Mouse (Mus musculus) colon, adult 2 months (tissue): ENCODE measurements around the gene Olfr64. TPM values are rescaled to one million over a fixed set of nuclear protein-coding genes. Genes with fewer than 3 reads are reported as not detected.

Experiments
- polyA plus RNA-seq: library from polyadenylated mRNA; depleted of rRNA; stranded (reverse); fragments of >200 nt; gene quantifications from 2 replicates; pipeline ENCODE4 v1.2.3, GENCODE M21; 2012; rRNA removed

Gene Olfr64
- not detected in 2 replicates for polyA plus RNA-seq

GRCm38 (mm10) chr7:103894385-103894784 is at the start of gene Olfr64:
TSS of gene Olfr64 (minus strand) at chr7:103894485.

GRCm38 (mm10) chr7:103934264-103934663 is 40.0 kb upstream of the Olfr64 start, which contains the start of gene Olfr632:
TSS of gene Olfr632 (plus strand) at chr7:103934347.

GRCm38 (mm10) chr7:103928525-103928924 is 34.2 kb upstream of the Olfr64 start, which contains the start of gene Olfr631:
TSS of gene Olfr631 (plus strand) at chr7:103928825.

GRCm38 (mm10) chr7:103903187-103903586 is 8.9 kb upstream of the Olfr64 start, which contains the start of gene Olfr65:
TSS of gene Olfr65 (plus strand) at chr7:103903487.

GRCm38 (mm10) chr7:103886152-103886551 is 8.1 kb downstream of the Olfr64 start, which contains the start of gene Olfr66:
TSS of gene Olfr66 (minus strand) at chr7:103886252.

GRCm38 (mm10) chr7:103853090-103853489 is 41.2 kb downstream of the Olfr64 start, which contains the start of gene Hbb-y:
TSS of gene Hbb-y (minus strand) at chr7:103853216.

GRCm38 (mm10) chr7:103843034-103843433 is 51.3 kb downstream of the Olfr64 start, which contains the start of gene Hbb-bh1:
TSS of gene Hbb-bh1 (minus strand) at chr7:103843164.

GRCm38 (mm10) chr7:103840268-103840667 is 54.0 kb downstream of the Olfr64 start, which contains the start of gene Hbb-bh2:
TSS of gene Hbb-bh2 (minus strand) at chr7:103840520.

Other genes with a start within 250 kb of the Olfr64 start
- not detected in 2 replicates for gene Olfr623, start 230.8 kb downstream of the Olfr64 start, polyA plus RNA-seq
- not detected in 2 replicates for gene Olfr624, start 223.3 kb downstream of the Olfr64 start, polyA plus RNA-seq
- not detected in 2 replicates for gene Olfr625-ps1, start 211.8 kb downstream of the Olfr64 start, polyA plus RNA-seq
- not detected in 2 replicates for gene Olfr243, start 179.8 kb downstream of the Olfr64 start, polyA plus RNA-seq
- not detected in 2 replicates for gene Olfr628, start 164.1 kb downstream of the Olfr64 start, polyA plus RNA-seq
- not detected in 2 replicates for gene Olfr629, start 149.5 kb downstream of the Olfr64 start, polyA plus RNA-seq
- not detected in 2 replicates for gene Olfr630, start 137.2 kb downstream of the Olfr64 start, polyA plus RNA-seq
- not detected in 2 replicates for gene Olfr69, start 122.9 kb downstream of the Olfr64 start, polyA plus RNA-seq
- not detected in 2 replicates for gene Olfr68, start 114.8 kb downstream of the Olfr64 start, polyA plus RNA-seq
- gene Olfr67, start 102.7 kb downstream of the Olfr64 start, polyA plus RNA-seq: not detected in 2 replicates
- gene Hbb-bt, start 80.5 kb downstream of the Olfr64 start, polyA plus RNA-seq: 19.7 and 97.2 TPM in 2 replicates
- gene Hbb-bs, start 66.4 kb downstream of the Olfr64 start, polyA plus RNA-seq: 178 and 1,004 TPM in 2 replicates
- not detected in 2 replicates for gene Hbb-bh2, start 54.0 kb downstream of the Olfr64 start, polyA plus RNA-seq
- gene Hbb-bh1, start 51.3 kb downstream of the Olfr64 start, polyA plus RNA-seq: not detected in 2 replicates
- gene Hbb-y, start 41.3 kb downstream of the Olfr64 start, polyA plus RNA-seq: not detected in 2 replicates
- gene Olfr66, start 8.2 kb downstream of the Olfr64 start, polyA plus RNA-seq: not detected in 2 replicates
- not detected in 2 replicates for gene Olfr65, start 9.0 kb upstream of the Olfr64 start, polyA plus RNA-seq
- gene Olfr631, start 34.3 kb upstream of the Olfr64 start, polyA plus RNA-seq: 0.12 TPM in 1 of 2 replicates, not detected in the other
- gene Olfr632, start 39.9 kb upstream of the Olfr64 start, polyA plus RNA-seq: not detected in 2 replicates
- not detected in 2 replicates for gene Olfr633, start 50.0 kb upstream of the Olfr64 start, polyA plus RNA-seq
- not detected in 2 replicates for gene Olfr635, start 76.7 kb upstream of the Olfr64 start, polyA plus RNA-seq
- not detected in 2 replicates for gene Olfr638, start 104.3 kb upstream of the Olfr64 start, polyA plus RNA-seq
- not detected in 2 replicates for gene Olfr639, start 122.8 kb upstream of the Olfr64 start, polyA plus RNA-seq
- not detected in 2 replicates for gene Olfr640, start 131.1 kb upstream of the Olfr64 start, polyA plus RNA-seq
- not detected in 2 replicates for gene Olfr641, start 141.0 kb upstream of the Olfr64 start, polyA plus RNA-seq
- not detected in 2 replicates for gene Olfr642, start 158.2 kb upstream of the Olfr64 start, polyA plus RNA-seq
- not detected in 2 replicates for gene 4930516K23Rik, start 167.0 kb upstream of the Olfr64 start, polyA plus RNA-seq
- not detected in 2 replicates for gene Olfr644, start 177.4 kb upstream of the Olfr64 start, polyA plus RNA-seq
- not detected in 2 replicates for gene Olfr645, start 191.0 kb upstream of the Olfr64 start, polyA plus RNA-seq
- gene Olfr646, start 210.4 kb upstream of the Olfr64 start, polyA plus RNA-seq: not detected in 2 replicates
- not detected in 2 replicates for gene Ubqln5, start 235.3 kb upstream of the Olfr64 start, polyA plus RNA-seq
- gene Olfr643, start 242.9 kb upstream of the Olfr64 start, polyA plus RNA-seq: not detected in 2 replicates
- not detected in 2 replicates for gene Ubqln3, start 248.8 kb upstream of the Olfr64 start, polyA plus RNA-seq